Mouse (Mus musculus): ENCODE measurements around the gene Fbxl8. TPM values are rescaled to one million over a fixed set of nuclear protein-coding genes. Genes with fewer than 3 reads are reported as not detected.
"Not testable (repeated sequence)": the region's sequence is repeated elsewhere in the genome, so short reads cannot be mapped to it uniquely, and the experiment has no call there.

Fbxl8 gene
- polyA plus RNA-seq, 1 experiment from 2014 or later, result 3.1 TPM

- 88% methylated on average over 4 of the region's 4 CpGs for WGBS
- not testable (repeated sequence) for H3K9me3 ChIP-seq (ENCODE audit: control insufficient read depth, low read depth, low read length); H3K4me1 ChIP-seq (ENCODE audit: control insufficient read depth, insufficient read depth, low read length); ATAC-seq (ENCODE audit: insufficient number of reproducible peaks, insufficient read depth, low FRiP score, low read depth); H3K27ac ChIP-seq (ENCODE audit: low read length); H3K4me2 ChIP-seq (replicated peaks; ENCODE audit: low read depth, low read length); H3K4me3 ChIP-seq (ENCODE audit: low read depth, low read length); H3K9ac ChIP-seq (replicated peaks; ENCODE audit: low read depth, low read length); H3K36me3 ChIP-seq (ENCODE audit: control insufficient read depth, insufficient read depth, low read length); H3K27me3 ChIP-seq (ENCODE audit: control insufficient read depth, insufficient read depth, low read length)
Observed at GRCm38 (mm10) chr8:105232321-105232693, 32.1 kb upstream of the Fbxl8 start.

DNA sequence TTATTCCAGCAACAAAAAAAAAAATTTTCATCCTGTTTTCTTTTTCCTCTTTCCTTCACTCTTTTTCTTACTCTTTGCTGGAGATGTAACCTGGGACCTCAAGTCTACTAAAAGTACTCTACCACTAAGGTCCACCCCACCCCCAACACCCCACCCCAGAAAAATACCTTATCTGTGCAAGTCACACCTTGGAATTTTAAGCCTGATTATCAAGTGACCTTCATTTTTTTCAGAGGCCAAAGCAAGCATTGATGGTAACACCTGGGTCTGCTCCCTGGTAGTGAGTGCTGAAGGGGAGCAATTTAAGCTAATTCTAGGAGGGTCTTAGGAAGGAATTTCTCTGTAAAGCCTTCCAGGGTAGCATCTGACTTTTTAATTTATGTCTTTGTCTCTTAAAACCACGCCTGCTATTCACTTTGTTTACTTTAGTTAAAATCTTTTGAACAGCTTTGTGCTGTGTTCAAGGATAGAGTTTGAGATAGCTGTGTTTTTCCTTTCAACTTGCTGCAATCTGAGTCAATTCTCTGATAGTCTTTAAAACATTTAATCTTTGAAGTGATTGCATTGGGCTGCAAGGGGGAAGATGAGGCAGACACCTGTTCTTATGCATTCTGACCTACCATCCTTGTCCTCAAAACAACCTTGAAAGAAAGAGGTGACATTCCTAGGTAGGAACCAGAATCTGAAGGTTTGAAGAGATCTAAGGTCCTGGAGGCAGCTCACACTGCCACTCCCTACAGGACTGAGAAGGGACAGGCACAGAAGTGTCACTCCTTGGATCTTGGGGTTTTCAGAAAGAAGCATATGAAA is 31.1 kb upstream of the Fbxl8 start:
- Histone ChIP-seq H3K4me1 (ENCODE audit: control insufficient read depth, insufficient read depth, low read length) (no peaks in the 10 kb centered on the region), H3K4me2 (replicated peaks; ENCODE audit: low read depth, low read length) (no peak overlapping the region), H3K36me3 (ENCODE audit: control insufficient read depth, insufficient read depth, low read length) (peaks cover 9% of the 10 kb centered on the region), H3K4me3 (ENCODE audit: low read depth, low read length) (no peak overlapping the region), H3K27ac (ENCODE audit: low read length) (no peak overlapping the region), H3K27me3 (ENCODE audit: control insufficient read depth, insufficient read depth, low read length) (no peaks in the 10 kb centered on the region), H3K9me3 (ENCODE audit: control insufficient read depth, low read depth, low read length) (no peaks in the 10 kb centered on the region), H3K9ac (replicated peaks; ENCODE audit: low read depth, low read length) (no peak overlapping the region)
- ATAC-seq (ENCODE audit: insufficient number of reproducible peaks, insufficient read depth, low FRiP score, low read depth), result no peak
- WGBS, result 14% methylated on average over 1 of the region's 1 CpGs

- ATAC-seq (ENCODE audit: insufficient number of reproducible peaks, insufficient read depth, low FRiP score, low read depth), result no peak
- Histone ChIP-seq H3K9ac (replicated peaks; ENCODE audit: low read depth, low read length) (no peak overlapping the region), H3K4me3 (ENCODE audit: low read depth, low read length) (no peak overlapping the region), H3K27me3 (ENCODE audit: control insufficient read depth, insufficient read depth, low read length) (no peaks in the 10 kb centered on the region), H3K4me2 (replicated peaks; ENCODE audit: low read depth, low read length) (no peak overlapping the region), H3K36me3 (ENCODE audit: control insufficient read depth, insufficient read depth, low read length) (peaks cover 20% of the 10 kb centered on the region), H3K4me1 (ENCODE audit: control insufficient read depth, insufficient read depth, low read length) (no peaks in the 10 kb centered on the region), H3K27ac (ENCODE audit: low read length) (no peak overlapping the region), H3K9me3 (ENCODE audit: control insufficient read depth, low read depth, low read length) (no peaks in the 10 kb centered on the region)
- 88% methylated on average over 1 of the region's 1 CpGs for WGBS
Observed at GRCm38 (mm10) chr8:105235206-105235605, 29.2 kb upstream of the Fbxl8 start.

GRCm38 (mm10) chr8:105237442-105238142 is 26.9 kb upstream of the Fbxl8 start:
- Histone ChIP-seq H3K36me3 (ENCODE audit: control insufficient read depth, insufficient read depth, low read length) (peaks cover 30% of the 10 kb centered on the region), H3K4me1 (ENCODE audit: control insufficient read depth, insufficient read depth, low read length) (no peaks in the 10 kb centered on the region), H3K9ac (replicated peaks; ENCODE audit: low read depth, low read length) (no peak overlapping the region), H3K4me2 (replicated peaks; ENCODE audit: low read depth, low read length) (no peak overlapping the region), H3K27me3 (ENCODE audit: control insufficient read depth, insufficient read depth, low read length) (no peaks in the 10 kb centered on the region), H3K9me3 (ENCODE audit: control insufficient read depth, low read depth, low read length) (no peaks in the 10 kb centered on the region), H3K27ac (ENCODE audit: low read length) (no peak overlapping the region), H3K4me3 (ENCODE audit: low read depth, low read length) (no peak overlapping the region)
- WGBS, result 83% methylated on average over 14 of the region's 14 CpGs
- ATAC-seq (ENCODE audit: insufficient number of reproducible peaks, insufficient read depth, low FRiP score, low read depth), result no peak

- H3K27ac ChIP-seq (ENCODE audit: low read length), result no peak overlapping the region
- ATAC-seq (ENCODE audit: insufficient number of reproducible peaks, insufficient read depth, low FRiP score, low read depth), result no peak
- H3K27me3 ChIP-seq (ENCODE audit: control insufficient read depth, insufficient read depth, low read length), result no peaks in the 10 kb centered on the region
- no peak overlapping the region for H3K4me3 ChIP-seq (ENCODE audit: low read depth, low read length)
- no peaks in the 10 kb centered on the region for H3K9me3 ChIP-seq (ENCODE audit: control insufficient read depth, low read depth, low read length)
- H3K36me3 ChIP-seq (ENCODE audit: control insufficient read depth, insufficient read depth, low read length), result peaks cover 29% of the 10 kb centered on the region
- WGBS, result 94% methylated on average over 7 of the region's 7 CpGs
- H3K4me2 ChIP-seq (replicated peaks; ENCODE audit: low read depth, low read length), result no peak overlapping the region
- no peaks in the 10 kb centered on the region for H3K4me1 ChIP-seq (ENCODE audit: control insufficient read depth, insufficient read depth, low read length)
- H3K9ac ChIP-seq (replicated peaks; ENCODE audit: low read depth, low read length), result no peak overlapping the region
Observed at GRCm38 (mm10) chr8:105241016-105241415, 23.4 kb upstream of the Fbxl8 start.

- H3K9me3 ChIP-seq (ENCODE audit: control insufficient read depth, low read depth, low read length), result no peaks in the 10 kb centered on the region
- H3K4me3 ChIP-seq (ENCODE audit: low read depth, low read length), result no peak overlapping the region
- no peak overlapping the region for H3K9ac ChIP-seq (replicated peaks; ENCODE audit: low read depth, low read length)
- H3K4me1 ChIP-seq (ENCODE audit: control insufficient read depth, insufficient read depth, low read length), result peaks cover 11% of the 10 kb centered on the region
- 92% methylated on average over 6 of the region's 6 CpGs for WGBS
- H3K36me3 ChIP-seq (ENCODE audit: control insufficient read depth, insufficient read depth, low read length), result peaks cover 32% of the 10 kb centered on the region
- H3K4me2 ChIP-seq (replicated peaks; ENCODE audit: low read depth, low read length), result no peak overlapping the region
- ATAC-seq (ENCODE audit: insufficient number of reproducible peaks, insufficient read depth, low FRiP score, low read depth), result no peak
- H3K27ac ChIP-seq (ENCODE audit: low read length), result no peak overlapping the region
- no peaks in the 10 kb centered on the region for H3K27me3 ChIP-seq (ENCODE audit: control insufficient read depth, insufficient read depth, low read length)
Observed at GRCm38 (mm10) chr8:105251954-105252353, 12.5 kb upstream of the Fbxl8 start.

GRCm38 (mm10) chr8:105252680-105253537 is 11.5 kb upstream of the Fbxl8 start:
- WGBS, result 84% methylated on average over 10 of the region's 10 CpGs
- no peak overlapping the region for H3K9ac ChIP-seq (replicated peaks; ENCODE audit: low read depth, low read length)
- H3K36me3 ChIP-seq (ENCODE audit: control insufficient read depth, insufficient read depth, low read length), result peaks cover 31% of the 10 kb centered on the region

DNA sequence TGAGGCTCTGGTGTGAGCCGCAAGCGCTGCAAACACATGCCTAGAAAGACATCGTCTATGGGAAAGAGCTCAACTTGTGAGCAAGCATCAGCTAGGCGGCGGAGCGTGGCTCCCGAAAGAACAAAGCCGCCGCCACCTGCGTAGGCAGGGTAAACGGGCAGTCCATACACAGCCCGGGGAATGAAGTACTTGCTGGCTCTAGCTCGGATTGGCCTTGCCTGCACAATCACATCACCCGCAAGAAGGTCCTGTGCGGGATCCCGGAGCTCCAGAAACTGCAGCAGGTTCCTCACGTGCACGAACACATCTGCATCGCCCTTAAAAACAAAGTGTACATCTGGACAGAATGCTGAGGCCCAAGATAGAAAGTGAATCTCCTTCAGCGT is 10.7 kb upstream of the Fbxl8 start:
- peaks cover 24% of the 10 kb centered on the region for H3K36me3 ChIP-seq (ENCODE audit: control insufficient read depth, insufficient read depth, low read length)
- no peaks in the 10 kb centered on the region for H3K9me3 ChIP-seq (ENCODE audit: control insufficient read depth, low read depth, low read length)
- H3K27ac ChIP-seq (ENCODE audit: low read length), result no peak overlapping the region
- no peak for ATAC-seq (ENCODE audit: insufficient number of reproducible peaks, insufficient read depth, low FRiP score, low read depth)
- 41% methylated on average over 20 of the region's 20 CpGs for WGBS
- H3K9ac ChIP-seq (replicated peaks; ENCODE audit: low read depth, low read length), result no peak overlapping the region
- H3K4me2 ChIP-seq (replicated peaks; ENCODE audit: low read depth, low read length), result peak overlapping the region; percentile 81
- peaks cover 11% of the 10 kb centered on the region for H3K4me1 ChIP-seq (ENCODE audit: control insufficient read depth, insufficient read depth, low read length)
- peak overlapping the region; percentile 53 for H3K4me3 ChIP-seq (ENCODE audit: low read depth, low read length)
- H3K27me3 ChIP-seq (ENCODE audit: control insufficient read depth, insufficient read depth, low read length), result peaks cover 7% of the 10 kb centered on the region

More at GRCm38 (mm10) chr8:105252680-105253537, 11.5 kb upstream of the Fbxl8 start:
- no peak for ATAC-seq (ENCODE audit: insufficient number of reproducible peaks, insufficient read depth, low FRiP score, low read depth)
- Histone ChIP-seq H3K27ac (ENCODE audit: low read length) (no peak overlapping the region), H3K9me3 (ENCODE audit: control insufficient read depth, low read depth, low read length) (no peaks in the 10 kb centered on the region), H3K4me1 (ENCODE audit: control insufficient read depth, insufficient read depth, low read length) (peaks cover 11% of the 10 kb centered on the region), H3K27me3 (ENCODE audit: control insufficient read depth, insufficient read depth, low read length) (peaks cover 1% of the 10 kb centered on the region; the same call in 1 of the 2 replicates), H3K4me2 (replicated peaks; ENCODE audit: low read depth, low read length) (peak overlapping the region; percentile 81; the same call in 1 of the 2 replicates), H3K4me3 (ENCODE audit: low read depth, low read length) (no peak overlapping the region)

Data from stomach, embryonic 14.5 days (tissue).